Mouse (Mus musculus) cerebellum, adult 2 months (tissue): ENCODE measurements at regions not wholly inside any gene's neighbourhood (a gene's known extent, or its start where the extent isn't known, plus 50 kb on each side); places are given as distances from the start of the nearest gene placed in this dataset.

Experiments
- CTCF ChIP-seq: fragments of 200-500 bp; IDR thresholded peaks from 2 replicates; pipeline ENCODE4 v1.5.1; 2011; ENCODE audit warnings: low read depth, mild to moderate bottlenecking, control low read depth, low read length, moderate library complexity, borderline replicate concordance; ENCODE audit not compliant: insufficient read depth
- POLR2A ChIP-seq: fragments of 200-500 bp; IDR thresholded peaks from 2 replicates; pipeline ENCODE4 v1.6.1; 2011; ENCODE audit warnings: low read length, control low read depth, borderline replicate concordance; ENCODE audit not compliant: insufficient read depth

DNA sequence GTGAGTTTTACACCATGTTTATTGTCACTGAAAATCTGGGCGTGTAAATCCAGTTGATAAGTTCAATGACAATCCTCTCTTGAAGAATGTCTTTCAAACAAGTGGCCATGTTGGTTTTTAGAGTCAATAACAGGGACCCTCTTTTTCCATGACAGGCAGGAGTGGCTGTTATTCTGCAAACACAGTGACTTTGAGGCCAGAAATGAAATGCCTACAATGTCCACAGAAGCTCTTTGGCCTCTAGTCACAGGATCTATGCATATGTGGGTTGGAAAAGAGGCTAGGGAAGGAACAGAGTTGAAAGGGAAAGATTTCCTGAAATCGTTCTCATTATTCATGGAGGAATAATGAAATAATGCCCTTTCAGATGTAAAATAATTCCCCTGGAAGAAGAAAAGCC lies 101.9 kb upstream of the Hs3st1 start:
- TF ChIP-seq CTCF (no peak), POLR2A (no peak)
